Mouse (Mus musculus): ENCODE measurements around the gene Orai2.

GRCm38 (mm10) chr5:136181197-136181596, 10.7 kb upstream of the Orai2 start:
- TF ChIP-seq CTCF (IDR thresholded peaks at IDR 0.05; ENCODE audit: borderline replicate concordance, control insufficient read depth, extremely low read depth, insufficient read depth, low read length, poor library complexity) (no peak), POLR2A (IDR thresholded peaks at IDR 0.05; ENCODE audit: control insufficient read depth, extremely low read depth, insufficient read depth, low read length, poor library complexity) (no peak)

Data from thymus, adult 2 months (tissue).